Mouse (Mus musculus) spleen, postnatal 4 days (tissue): Measurements from ENCODE around the gene Kif16b.
A peak's percentile ranks its signal among the peaks of the same experiment; 100 is the strongest.

ENCODE experiments used
- DNase-seq, 2 experiments: peaks; one replicate each; pipeline ENCODE4 v3.0.0; 2022; ENCODE audit warnings: low spot score in 2 of 2

Kif16b gene

GRCm38 (mm10) chr2:142668426-142668825 is 232.9 kb downstream of the Kif16b start:
- DNase-seq = no peak

GRCm38 (mm10) chr2:142651591-142651990 is 249.7 kb downstream of the Kif16b start:
- DNase-seq = no peak

- DNase-seq = no peak
These were observed 253.3 kb downstream of the Kif16b start for GRCm38 (mm10) chr2:142648023-142648453.

GRCm38 (mm10) chr2:142646863-142647262 is 254.5 kb downstream of the Kif16b start:
- DNase-seq = no peak

GRCm38 (mm10) chr2:142641766-142642165 is 259.6 kb downstream of the Kif16b start:
- DNase-seq = no peak

GRCm38 (mm10) chr2:142635606-142636304 is 265.6 kb downstream of the Kif16b start:
- no peak for DNase-seq

- DNase-seq = no peak
These were observed 267.3 kb downstream of the Kif16b start for GRCm38 (mm10) chr2:142633996-142634559.

GRCm38 (mm10) chr2:142629523-142630312 is 271.6 kb downstream of the Kif16b start:
- no peak for DNase-seq

GRCm38 (mm10) chr2:142625756-142626155 is 275.6 kb downstream of the Kif16b start:
- DNase-seq = no peak

GRCm38 (mm10) chr2:142625101-142625500 is 276.2 kb downstream of the Kif16b start:
- no peak for DNase-seq

- DNase-seq = no peak
These were observed 277.1 kb downstream of the Kif16b start for GRCm38 (mm10) chr2:142624254-142624653.

GRCm38 (mm10) chr2:142621152-142621551 is 280.2 kb downstream of the Kif16b start:
- DNase-seq = no peak

- DNase-seq = no peak
These were observed 281.4 kb downstream of the Kif16b start for GRCm38 (mm10) chr2:142619926-142620325.

- no peak for DNase-seq
These were observed 286.8 kb downstream of the Kif16b start for GRCm38 (mm10) chr2:142614535-142614934.

GRCm38 (mm10) chr2:142612359-142612953 is 288.9 kb downstream of the Kif16b start:
- no peak for DNase-seq

- DNase-seq = peak; percentile 52 to 68
These were observed 290.2 kb downstream of the Kif16b start for GRCm38 (mm10) chr2:142611113-142611512.

- no peak for DNase-seq
These were observed 291.1 kb downstream of the Kif16b start for GRCm38 (mm10) chr2:142610206-142610605.

- DNase-seq = no peak
These were observed 292.6 kb downstream of the Kif16b start for GRCm38 (mm10) chr2:142608778-142609177.

- DNase-seq = no peak
These were observed 296.6 kb downstream of the Kif16b start for GRCm38 (mm10) chr2:142604762-142605161.

- no peak for DNase-seq
These were observed 298.1 kb downstream of the Kif16b start for GRCm38 (mm10) chr2:142603210-142603609.

GRCm38 (mm10) chr2:142599235-142599634 is 302.1 kb downstream of the Kif16b start:
- no peak for DNase-seq
